ENCODE assay signal across 8 mouse cellular contexts in the genomic region with DNA sequence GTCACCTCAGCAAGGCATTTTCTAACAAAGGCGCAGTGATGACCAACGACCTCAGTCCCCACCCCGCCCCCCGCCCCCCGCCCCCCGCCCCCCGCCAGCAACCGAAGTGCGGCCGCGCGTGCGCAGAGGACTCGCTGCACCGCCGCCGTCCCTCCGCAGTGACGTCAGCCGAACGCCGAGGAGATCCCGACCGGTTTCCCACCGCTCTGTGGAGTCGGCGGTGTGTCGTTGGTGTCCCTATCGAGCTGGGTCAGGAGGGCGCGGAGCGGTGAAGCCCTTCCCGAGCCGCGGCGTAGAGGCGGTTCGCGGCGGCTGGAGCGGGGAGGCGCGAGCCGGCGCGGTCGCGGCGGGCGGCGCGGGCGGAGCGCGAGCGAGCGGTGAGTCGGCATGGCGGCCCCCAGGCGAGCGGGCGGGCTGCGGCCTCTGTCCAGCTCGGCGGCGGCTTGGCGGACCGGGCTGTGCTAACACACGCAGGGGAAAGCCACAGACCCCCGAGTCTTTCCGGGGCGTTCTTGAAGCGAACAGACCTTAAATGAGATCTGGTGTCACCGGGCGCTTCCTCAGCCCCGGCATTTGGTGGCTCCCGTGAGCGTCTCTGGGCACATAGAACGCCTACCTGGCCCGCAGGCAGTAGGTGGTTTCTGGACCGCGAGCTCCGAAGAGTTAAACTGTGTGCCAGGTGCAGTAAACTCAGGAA. TPM values are rescaled to one million over a fixed set of nuclear protein-coding genes. Genes with fewer than 3 reads are reported as not detected.
DNase-seq lines count a peak whose midpoint lies in the region; ATAC-seq and TF ChIP-seq lines count a peak whose summit lies in the region.

A gene (plus strand): TSS at position 158 of the 697 bp plus-strand sequence.

- TF ChIP-seq POLR2A in olfactory bulb, adult 2 months (IDR thresholded peaks at IDR 0.05; ENCODE audit: insufficient read depth, low read depth, low read length) = peak; percentile 80
- no peak for TF ChIP-seq POLR2A in thymus, adult 2 months (IDR thresholded peaks at IDR 0.05; ENCODE audit: control insufficient read depth, extremely low read depth, insufficient read depth, low read length, poor library complexity)

- H3K4me1 ChIP-seq in forebrain, embryonic 15.5 days = peaks cover 19% of the 10 kb centered on the region
- peaks cover 7% of the 10 kb centered on the region; the same call in 1 of the 2 replicates for H3K4me1 ChIP-seq in lung, embryonic 14.5 days (ENCODE audit: insufficient read depth)
- H3K4me1 ChIP-seq in olfactory bulb, adult 2 months (ENCODE audit: control insufficient read depth, insufficient read depth, low read length) = peaks cover 3% of the 10 kb centered on the region; the same call in 1 of the 2 replicates
- no peaks in the 10 kb centered on the region; the same call in 1 of the 2 replicates for H3K4me1 ChIP-seq in thymus, adult 2 months (replicated peaks; ENCODE audit: control insufficient read depth, insufficient read depth, low read length)

- H3K9me3 ChIP-seq in forebrain, embryonic 15.5 days = no peaks in the 10 kb centered on the region
- H3K9me3 ChIP-seq in lung, embryonic 14.5 days (ENCODE audit: low read depth, low read length) = no peaks in the 10 kb centered on the region

- no peaks in the 10 kb centered on the region for H3K27me3 ChIP-seq in forebrain, embryonic 15.5 days
- H3K27me3 ChIP-seq in lung, embryonic 14.5 days (ENCODE audit: insufficient read depth, low read length) = no peaks in the 10 kb centered on the region
- no peaks in the 10 kb centered on the region for H3K27me3 ChIP-seq in thymus, adult 2 months (ENCODE audit: control insufficient read depth, insufficient read depth, low read length)

- peak within 1 kb of the TSS; percentile 99 for H3K4me3 ChIP-seq in forebrain, embryonic 15.5 days
- peak within 1 kb of the TSS; percentile 85 for H3K4me3 ChIP-seq in layer of hippocampus, adult 2 months
- peak within 1 kb of the TSS; percentile 81 for H3K4me3 ChIP-seq in lung, embryonic 14.5 days (ENCODE audit: low read depth, low read length)
- peak within 1 kb of the TSS; percentile 97 for H3K4me3 ChIP-seq in olfactory bulb, adult 2 months (ENCODE audit: insufficient read depth, low read depth, low read length)
- peak within 1 kb of the TSS; percentile 90 for H3K4me3 ChIP-seq in thymus, adult 2 months (ENCODE audit: control insufficient read depth, insufficient read depth, low read length)

- intact Hi-C loops in heart, postnatal 36 days (cut with DNase I) = loop anchor here (5.0 kb wide), 1 partner anchor 64 kb away; no protein-coding TSS in a partner anchor

- TF ChIP-seq CTCF in layer of hippocampus, adult 2 months (conservative IDR thresholded peaks at IDR 0.05) = no peak
- TF ChIP-seq CTCF in lung, embryonic 14.5 days (IDR thresholded peaks at IDR 0.05; ENCODE audit: low read depth) = no peak
- TF ChIP-seq CTCF in olfactory bulb, adult 2 months (IDR thresholded peaks at IDR 0.05; ENCODE audit: insufficient read depth, low read depth, low read length) = no peak
- TF ChIP-seq CTCF in thymus, adult 2 months (IDR thresholded peaks at IDR 0.05; ENCODE audit: borderline replicate concordance, control insufficient read depth, extremely low read depth, insufficient read depth, low read length, poor library complexity) = no peak

- peak; percentile 94 for ATAC-seq in forebrain, embryonic 15.5 days (replicated peaks)
- ATAC-seq in lung, embryonic 14.5 days (ENCODE audit: insufficient read depth) = peak; percentile 95

- DNase-seq in ES-CJ7 (ENCODE audit: low read depth, low spot score) = peak; percentile 87
- DNase-seq in cerebellum, adult 11 months = peak; percentile 78
- peak; percentile 87 to 90 for DNase-seq in heart, postnatal 36 days
- peak; percentile 77 to 83 for DNase-seq in layer of hippocampus, adult 2 months (ENCODE audit: low spot score in 2 of 2)
- peak; percentile 95 for DNase-seq in lung, embryonic 14.5 days
- peak; percentile 79 for DNase-seq in thymus, adult 2 months

- H3K9ac ChIP-seq in forebrain, embryonic 15.5 days (replicated peaks) = peak within 1 kb of the TSS; percentile 96
- peak within 1 kb of the TSS; percentile 89 for H3K9ac ChIP-seq in lung, embryonic 14.5 days

- H3K4me2 ChIP-seq in forebrain, embryonic 15.5 days (replicated peaks) = peak within 1 kb of the TSS; percentile 60
- peak within 1 kb of the TSS; percentile 74 for H3K4me2 ChIP-seq in lung, embryonic 14.5 days

- peak within 1 kb of the TSS; percentile 87 for H3K27ac ChIP-seq in forebrain, embryonic 15.5 days (replicated peaks)
- H3K27ac ChIP-seq in layer of hippocampus, adult 2 months = peak within 1 kb of the TSS; percentile 94
- H3K27ac ChIP-seq in lung, embryonic 14.5 days (ENCODE audit: low read depth) = peak within 1 kb of the TSS; percentile 93
- H3K27ac ChIP-seq in olfactory bulb, adult 2 months (ENCODE audit: insufficient read depth, low read depth, low read length) = peak within 1 kb of the TSS; percentile 91
- no peak within 1 kb of the TSS for H3K27ac ChIP-seq in thymus, adult 2 months (ENCODE audit: control insufficient read depth, insufficient read depth, low read length)

- under 1% methylated on average over 68 of the region's 83 CpGs for WGBS in forebrain, embryonic 15.5 days
- under 1% methylated on average over 62 of the region's 83 CpGs for WGBS in lung, embryonic 14.5 days
- WGBS in olfactory bulb, adult 2 months = 1% methylated on average over 81 of the region's 83 CpGs
- under 1% methylated on average over 79 of the region's 83 CpGs for WGBS in thymus, adult 2 months

- peaks cover 14% of the 10 kb centered on the region for H3K36me3 ChIP-seq in forebrain, embryonic 15.5 days
- peaks cover 24% of the 10 kb centered on the region for H3K36me3 ChIP-seq in lung, embryonic 14.5 days (ENCODE audit: insufficient read depth)
- H3K36me3 ChIP-seq in thymus, adult 2 months (ENCODE audit: control insufficient read depth, insufficient read depth, low read length) = no peaks in the 10 kb centered on the region

RNA-seq across cellular contexts. Expression of the gene that starts here (rescaled TPM):
- polyA plus RNA-seq in forebrain, embryonic 15.5 days (2015; fragmentation: Nextera tagmentation; extraction: Ambion mirVana) = 13.3 and 14.0 TPM in 2 replicates
- 1 to 10 TPM; 4.2 to 5.0 TPM for total RNA-seq in heart, postnatal 36 days (2021)
- 10 to 100 TPM; 12.1 to 14.5 TPM for total RNA-seq in layer of hippocampus, adult 2 months (2021)
- polyA plus RNA-seq in lung, embryonic 14.5 days (2014; fragmentation: Nextera tagmentation; extraction: Ambion mirVana) = 13.1 and 14.2 TPM in 2 replicates
- not detected in 2 replicates for polyA plus RNA-seq in olfactory bulb, adult 2 months (2012; ENCODE audit: insufficient read depth, insufficient read length, low replicate concordance, missing spikeins)
- 1.6 and 2.2 TPM in 2 replicates for polyA plus RNA-seq in thymus, adult 2 months (2012; rRNA removed)
